Mouse (Mus musculus) adrenal gland, postnatal 4 days (tissue): ENCODE measurements around the gene Sbf2. TPM values are rescaled to one million over a fixed set of nuclear protein-coding genes. Genes with fewer than 3 reads are reported as not detected.

Source experiments
- total RNA-seq, 2 experiments: library from RNA; stranded (reverse); gene quantifications; 2 replicates each; pipeline ENCODE4 v1.2.3; 2021

The Sbf2 gene
- total RNA-seq, 2 experiments from 2014 or later: 73.6 to 76.2 TPM

Other genes with a start within 250 kb of the Sbf2 start
- 10 to 100 TPM; 26.9 to 28.0 TPM for gene Adm, start 12.7 kb upstream of the Sbf2 start, total RNA-seq
- 10 to 100 TPM; 28.6 to 34.2 TPM for gene Ampd3, start 153.3 kb upstream of the Sbf2 start, total RNA-seq
- gene Rnf141, start 229.5 kb upstream of the Sbf2 start, total RNA-seq: 10 to 100 TPM; 52.1 to 56.5 TPM
- gene Lyve1, start 248.3 kb upstream of the Sbf2 start, total RNA-seq: 10 to 100 TPM; 24.1 to 33.6 TPM